Mouse (Mus musculus) midbrain, embryonic 12.5 days (tissue): ENCODE data around the gene Ppp2r5c. TPM values are rescaled to one million over a fixed set of nuclear protein-coding genes. Genes with fewer than 3 reads are reported as not detected.

Source experiments
- ATAC-seq: fragments of 200-750 bp; cut with Nextera tagmentation; 2 replicates; pipeline ENCODE4 v1.8.0; 2017; ENCODE audit warnings: low read depth, moderate TSS enrichment, moderate library complexity; ENCODE audit not compliant: low FRiP score
- H3K27ac ChIP-seq: fragments of 300-500 bp; sonication (generic); replicated peaks from 2 replicates; pipeline ENCODE4 v1.5.1; 2016; ENCODE audit warnings: mild to moderate bottlenecking
- H3K27me3 ChIP-seq: fragments of 300-500 bp; sonication (generic); 2 replicates; pipeline ENCODE4 v1.6.1; 2016; ENCODE audit warnings: mild to moderate bottlenecking
- H3K36me3 ChIP-seq: fragments of 300-500 bp; sonication (generic); 2 replicates; pipeline ENCODE4 v1.6.1; 2016
- H3K4me1 ChIP-seq: fragments of 300-500 bp; sonication (generic); 2 replicates; pipeline ENCODE4 v1.6.1; 2016
- H3K4me2 ChIP-seq: fragments of 300-500 bp; sonication (generic); replicated peaks from 2 replicates; pipeline ENCODE4 v1.6.1; 2016; ENCODE audit warnings: mild to moderate bottlenecking, moderate library complexity
- H3K4me3 ChIP-seq: fragments of 300-500 bp; sonication (generic); 2 replicates; pipeline ENCODE4 v1.5.1; 2016; ENCODE audit warnings: mild to moderate bottlenecking
- H3K9ac ChIP-seq: fragments of 300-500 bp; sonication (generic); replicated peaks from 2 replicates; pipeline ENCODE4 v1.6.1; 2016; ENCODE audit warnings: mild to moderate bottlenecking, moderate library complexity
- H3K9me3 ChIP-seq: fragments of 300-500 bp; sonication (generic); 2 replicates; pipeline ENCODE4 v1.6.1; 2016; ENCODE audit warnings: mild to moderate bottlenecking
- WGBS: fragments of 180-500 bp; shearing (Covaris S2); methylation state at CpG from one replicate; pipeline ENCODE4 v1.1.7; 2016; 5-methylcytosine and 5-hydroxymethylcytosine counted together
- polyA plus RNA-seq: library from polyadenylated mRNA; unstranded; fragments of >200 nt; fragmentation: Nextera tagmentation; extraction: Ambion mirVana; gene quantifications from 2 replicates; pipeline ENCODE4 v1.2.1, GENCODE M21; 2016

Gene Ppp2r5c
- polyA plus RNA-seq, 1 experiment from 2014 or later, result 161 TPM

GRCm38 (mm10) chr12:110447306-110447705 is 386 bp downstream of the Ppp2r5c start:
- WGBS, result under 1% methylated on average over 31 of the region's 39 CpGs
- H3K4me1 ChIP-seq, result peaks cover 13% of the 10 kb centered on the region; the same call in 1 of the 2 replicates
- H3K9me3 ChIP-seq, result no peaks in the 10 kb centered on the region
- peaks cover 7% of the 10 kb centered on the region; the same call in 1 of the 2 replicates for H3K36me3 ChIP-seq
- peak overlapping the region; percentile 93 for H3K27ac ChIP-seq
- peak overlapping the region; percentile 88 for H3K4me3 ChIP-seq
- H3K9ac ChIP-seq, result peak overlapping the region; percentile 86
- 0 out of 2 replicates have a peak, but pooled peaks cover 7% of the 10 kb centered on the region for H3K27me3 ChIP-seq
- peak overlapping the region; percentile 89 for H3K4me2 ChIP-seq
- peak; percentile 42 for ATAC-seq

GRCm38 (mm10) chr12:110448767-110449166 is 1.8 kb downstream of the Ppp2r5c start:
- 0 out of 2 replicates have a peak, but pooled peaks cover 7% of the 10 kb centered on the region for H3K27me3 ChIP-seq
- no peak overlapping the region for H3K4me2 ChIP-seq
- H3K36me3 ChIP-seq, result peaks cover 7% of the 10 kb centered on the region; the same call in 1 of the 2 replicates
- no peak for ATAC-seq
- WGBS, result 58% methylated on average over 10 of the region's 10 CpGs
- peaks cover 13% of the 10 kb centered on the region; the same call in 1 of the 2 replicates for H3K4me1 ChIP-seq
- H3K27ac ChIP-seq, result no peak overlapping the region
- no peak overlapping the region for H3K9ac ChIP-seq
- H3K4me3 ChIP-seq, result no peak overlapping the region
- H3K9me3 ChIP-seq, result no peaks in the 10 kb centered on the region

DNA sequence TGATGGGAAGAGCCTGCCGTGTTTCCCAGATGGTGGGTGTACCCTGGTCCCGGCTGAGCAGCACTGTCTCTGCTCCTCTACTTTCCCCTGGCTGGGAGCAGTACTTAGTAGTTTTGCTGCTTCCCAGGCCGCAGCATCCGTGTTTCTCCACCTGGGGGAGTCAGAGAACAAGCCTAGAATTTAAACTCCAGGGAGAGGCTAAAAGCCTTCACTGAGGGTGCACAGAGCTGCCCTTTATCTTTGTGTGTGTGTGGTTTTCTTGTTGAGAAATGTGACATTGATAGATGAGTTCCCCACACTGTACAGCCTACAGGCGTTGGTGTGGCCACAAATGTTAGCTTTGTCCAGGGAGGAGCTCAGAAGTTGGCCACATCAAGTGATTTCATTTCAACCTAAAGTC is 7.3 kb downstream of the Ppp2r5c start:
- H3K9ac ChIP-seq, result no peak overlapping the region
- no peaks in the 10 kb centered on the region for H3K9me3 ChIP-seq
- no peak for ATAC-seq
- H3K4me3 ChIP-seq, result no peak overlapping the region
- no peak overlapping the region for H3K4me2 ChIP-seq
- no peak overlapping the region for H3K27ac ChIP-seq
- no peaks in the 10 kb centered on the region for H3K27me3 ChIP-seq
- H3K36me3 ChIP-seq, result peaks cover 7% of the 10 kb centered on the region; the same call in 1 of the 2 replicates
- no peaks in the 10 kb centered on the region for H3K4me1 ChIP-seq
- WGBS, result 18% methylated on average over 5 of the region's 5 CpGs

- Histone ChIP-seq H3K36me3 (no peaks in the 10 kb centered on the region), H3K9me3 (no peaks in the 10 kb centered on the region), H3K4me3 (no peak overlapping the region), H3K4me2 (no peak overlapping the region), H3K27me3 (no peaks in the 10 kb centered on the region), H3K4me1 (no peaks in the 10 kb centered on the region), H3K27ac (no peak overlapping the region), H3K9ac (no peak overlapping the region)
- ATAC-seq, result no peak
- WGBS, result 86% methylated on average over 7 of the region's 7 CpGs
Measured at GRCm38 (mm10) chr12:110456024-110456423, 9.1 kb downstream of the Ppp2r5c start.

GRCm38 (mm10) chr12:110458667-110459066 is 11.7 kb downstream of the Ppp2r5c start:
- Histone ChIP-seq H3K27me3 (no peaks in the 10 kb centered on the region), H3K9ac (no peak overlapping the region), H3K4me1 (no peaks in the 10 kb centered on the region), H3K9me3 (no peaks in the 10 kb centered on the region), H3K36me3 (no peaks in the 10 kb centered on the region), H3K27ac (no peak overlapping the region), H3K4me2 (no peak overlapping the region), H3K4me3 (no peak overlapping the region)
- 84% methylated on average over 6 of the region's 6 CpGs for WGBS
- no peak for ATAC-seq

DNA sequence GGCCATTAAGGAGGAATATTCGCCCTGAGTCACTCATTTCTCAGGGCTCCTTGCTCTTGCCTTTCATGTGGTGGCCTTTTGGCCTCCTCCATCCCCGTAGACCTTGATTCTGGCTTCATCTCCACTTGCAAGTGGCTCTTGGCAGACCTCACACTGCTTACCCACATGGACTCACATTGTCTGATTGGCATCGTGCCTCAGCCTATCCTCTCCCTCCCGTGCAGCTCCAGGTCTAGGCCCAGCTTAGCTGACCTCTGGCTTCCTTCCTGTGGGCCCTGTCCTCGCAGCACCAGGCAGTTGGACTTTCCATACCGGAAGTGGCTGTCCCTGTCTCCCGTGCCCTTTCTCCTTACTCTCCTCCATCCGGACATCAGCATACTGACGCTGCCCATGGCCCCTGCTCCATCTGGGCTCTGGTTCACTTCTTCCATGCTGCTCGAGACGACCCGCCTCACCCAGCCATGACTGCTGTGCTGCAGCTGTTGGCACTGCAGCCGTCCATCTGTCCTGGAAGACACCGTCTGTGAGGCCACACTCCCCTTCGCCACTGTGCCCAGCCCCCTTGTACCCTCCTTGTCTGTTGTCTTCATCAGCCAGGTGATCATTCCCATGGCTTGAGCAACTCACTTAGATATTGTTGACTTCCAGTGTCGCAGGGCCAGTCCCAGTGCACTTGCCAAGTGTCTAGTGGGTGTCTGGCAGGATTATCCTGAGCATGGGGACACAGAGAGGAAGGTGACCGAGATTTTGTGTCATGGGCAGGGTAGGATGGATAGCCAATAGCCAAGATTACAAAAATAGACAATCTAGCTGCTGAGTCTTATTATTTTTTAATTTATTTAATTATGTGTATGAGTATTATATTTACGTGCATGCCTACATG is 13.7 kb downstream of the Ppp2r5c start:
- Histone ChIP-seq H3K36me3 (no peaks in the 10 kb centered on the region), H3K4me2 (no peak overlapping the region), H3K4me3 (no peak overlapping the region), H3K27me3 (no peaks in the 10 kb centered on the region), H3K27ac (no peak overlapping the region), H3K9me3 (no peaks in the 10 kb centered on the region), H3K4me1 (no peaks in the 10 kb centered on the region), H3K9ac (no peak overlapping the region)
- 87% methylated on average over 18 of the region's 18 CpGs for WGBS
- ATAC-seq, result no peak

DNA sequence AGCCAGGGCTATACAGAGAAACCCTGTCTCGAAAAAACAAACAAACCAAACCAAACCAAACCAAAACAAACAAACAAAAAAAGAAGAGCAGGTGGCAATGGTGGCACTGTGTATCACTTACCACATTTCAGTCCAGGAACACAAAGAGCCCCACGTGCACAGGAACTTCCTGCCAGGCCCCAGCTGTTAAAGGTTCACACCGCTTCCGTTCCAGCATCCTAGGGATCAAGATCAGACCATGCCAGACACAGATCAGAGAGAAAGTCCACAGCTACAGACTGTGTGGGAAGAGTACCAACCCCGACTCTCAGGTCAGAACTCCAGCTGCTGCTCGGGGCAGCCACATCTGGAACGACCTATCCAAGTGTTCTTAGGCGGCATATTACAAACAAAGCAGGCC is 16.8 kb downstream of the Ppp2r5c start:
- Histone ChIP-seq H3K27ac (no peak overlapping the region), H3K9ac (no peak overlapping the region), H3K4me2 (no peak overlapping the region), H3K27me3 (no peaks in the 10 kb centered on the region), H3K4me3 (no peak overlapping the region), H3K9me3 (no peaks in the 10 kb centered on the region), H3K36me3 (peaks cover 14% of the 10 kb centered on the region; the same call in 1 of the 2 replicates), H3K4me1 (no peaks in the 10 kb centered on the region)
- no peak for ATAC-seq
- WGBS, result 80% methylated on average over 8 of the region's 8 CpGs

DNA sequence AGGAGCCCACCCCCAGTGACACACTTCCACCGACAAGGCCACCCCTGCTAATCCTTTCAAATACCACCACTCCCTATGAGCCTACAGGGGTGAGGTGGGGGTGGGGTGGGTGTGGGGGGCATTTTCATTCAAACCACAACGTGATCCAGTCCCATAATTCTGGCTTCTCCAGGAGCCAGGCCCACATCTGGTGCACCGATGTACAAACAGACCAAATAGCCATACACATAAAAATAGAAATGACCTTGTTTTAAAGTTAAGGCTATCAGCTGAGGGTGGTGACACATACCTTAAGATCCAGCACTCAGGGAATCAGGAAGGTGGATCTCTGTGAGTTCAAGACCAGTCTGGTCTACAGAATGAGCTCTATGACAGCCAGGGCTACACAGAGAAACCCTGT is 24.5 kb downstream of the Ppp2r5c start:
- ATAC-seq, result no peak
- no peak overlapping the region for H3K27ac ChIP-seq
- WGBS, result 57% methylated on average over 3 of the region's 3 CpGs
- no peak overlapping the region for H3K9ac ChIP-seq
- H3K4me1 ChIP-seq, result no peaks in the 10 kb centered on the region
- H3K27me3 ChIP-seq, result no peaks in the 10 kb centered on the region
- no peak overlapping the region for H3K4me2 ChIP-seq
- peaks cover 21% of the 10 kb centered on the region for H3K36me3 ChIP-seq
- no peak overlapping the region for H3K4me3 ChIP-seq
- H3K9me3 ChIP-seq, result no peaks in the 10 kb centered on the region

- 68% methylated on average over 3 of the region's 3 CpGs for WGBS
Measured at GRCm38 (mm10) chr12:110472247-110472646, 25.3 kb downstream of the Ppp2r5c start.

DNA sequence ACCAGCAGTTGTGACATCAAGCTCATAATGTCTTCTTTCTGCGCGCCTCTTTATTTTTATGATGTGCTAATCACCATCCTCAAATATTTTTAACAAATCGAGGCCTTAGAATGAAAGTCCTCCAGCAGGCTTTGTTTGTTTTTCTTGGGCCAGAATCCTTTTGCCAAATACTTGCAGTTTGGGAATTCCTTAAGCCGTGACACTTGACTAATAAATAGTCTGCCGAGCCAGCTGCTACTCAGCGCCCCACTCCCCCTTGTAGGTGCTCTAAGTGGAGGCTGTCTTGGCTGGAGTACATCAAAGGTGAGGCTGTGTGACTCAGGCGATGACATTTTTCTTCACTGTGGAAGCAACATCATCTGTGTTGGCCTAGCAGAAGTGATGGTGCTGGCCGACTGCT is 27.6 kb downstream of the Ppp2r5c start:
- Histone ChIP-seq H3K27me3 (no peaks in the 10 kb centered on the region), H3K4me2 (no peak overlapping the region), H3K9me3 (no peaks in the 10 kb centered on the region), H3K36me3 (peaks cover 16% of the 10 kb centered on the region), H3K4me1 (no peaks in the 10 kb centered on the region), H3K9ac (no peak overlapping the region), H3K4me3 (no peak overlapping the region), H3K27ac (no peak overlapping the region)
- no peak for ATAC-seq
- 74% methylated on average over 8 of the region's 8 CpGs for WGBS

More at GRCm38 (mm10) chr12:110472247-110472646, 25.3 kb downstream of the Ppp2r5c start:
- H3K4me3 ChIP-seq, result no peak overlapping the region
- no peaks in the 10 kb centered on the region for H3K4me1 ChIP-seq
- H3K27ac ChIP-seq, result no peak overlapping the region
- no peak overlapping the region for H3K9ac ChIP-seq
- no peak overlapping the region for H3K4me2 ChIP-seq
- H3K9me3 ChIP-seq, result no peaks in the 10 kb centered on the region
- no peaks in the 10 kb centered on the region for H3K27me3 ChIP-seq
- no peak for ATAC-seq
- peaks cover 19% of the 10 kb centered on the region for H3K36me3 ChIP-seq

GRCm38 (mm10) chr12:110476561-110476960 is 29.6 kb downstream of the Ppp2r5c start:
- Histone ChIP-seq H3K27ac (no peak overlapping the region), H3K4me2 (no peak overlapping the region), H3K4me3 (no peak overlapping the region), H3K36me3 (peaks cover 9% of the 10 kb centered on the region), H3K9me3 (no peaks in the 10 kb centered on the region), H3K9ac (no peak overlapping the region), H3K4me1 (no peaks in the 10 kb centered on the region), H3K27me3 (no peaks in the 10 kb centered on the region)
- ATAC-seq, result no peak
- 89% methylated on average over 9 of the region's 9 CpGs for WGBS

DNA sequence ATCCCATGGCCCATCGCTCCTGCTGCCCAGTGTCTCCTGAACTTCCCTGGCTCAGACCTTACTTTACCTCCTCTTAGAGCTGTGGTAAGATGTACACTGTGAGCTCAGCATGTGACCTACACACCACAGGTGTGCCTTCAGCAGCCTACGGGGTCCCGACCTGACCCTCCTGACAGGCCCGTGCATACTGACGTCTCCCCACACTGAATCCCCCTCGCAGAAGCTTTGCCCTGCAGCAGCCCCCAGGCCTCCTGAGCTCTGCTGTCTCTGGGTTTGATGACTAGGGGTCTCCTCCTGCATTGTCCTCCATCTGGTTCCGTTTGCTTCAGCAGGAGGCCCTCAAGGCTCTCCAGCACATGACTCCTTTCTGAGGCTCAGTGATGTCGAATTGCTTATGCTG is 31.0 kb downstream of the Ppp2r5c start:
- Histone ChIP-seq H3K4me2 (no peak overlapping the region), H3K4me1 (no peaks in the 10 kb centered on the region), H3K4me3 (no peak overlapping the region), H3K27ac (no peak overlapping the region), H3K36me3 (peaks cover 11% of the 10 kb centered on the region), H3K27me3 (no peaks in the 10 kb centered on the region), H3K9ac (no peak overlapping the region), H3K9me3 (no peaks in the 10 kb centered on the region)
- WGBS, result 86% methylated on average over 8 of the region's 8 CpGs
- ATAC-seq, result no peak
